Mouse (Mus musculus) limb, embryonic 12.5 days (tissue): Measurements from ENCODE around the gene Zfp426. TPM values are rescaled to one million over a fixed set of nuclear protein-coding genes. Genes with fewer than 3 reads are reported as not detected.

Experiments used
- ATAC-seq: fragments of 200-750 bp; cut with Nextera tagmentation; 2 replicates; pipeline ENCODE4 v1.8.0; 2017; ENCODE audit warnings: low read depth, moderate TSS enrichment; ENCODE audit not compliant: insufficient number of reproducible peaks, insufficient read depth, low FRiP score, low TSS enrichment
- H3K27ac ChIP-seq: fragments of 300-500 bp; sonication (generic); 2 replicates; pipeline ENCODE4 v1.5.1; 2016; ENCODE audit warnings: mild to moderate bottlenecking, moderate library complexity
- H3K27me3 ChIP-seq: fragments of 300-500 bp; sonication (generic); 2 replicates; pipeline ENCODE4 v1.6.1; 2016; ENCODE audit warnings: mild to moderate bottlenecking, moderate library complexity
- H3K36me3 ChIP-seq: fragments of 300-500 bp; sonication (generic); 2 replicates; pipeline ENCODE4 v1.6.1; 2016; ENCODE audit warnings: mild to moderate bottlenecking, moderate library complexity
- H3K4me1 ChIP-seq: fragments of 300-500 bp; sonication (generic); replicated peaks from 2 replicates; pipeline ENCODE4 v1.6.1; 2016
- H3K4me2 ChIP-seq: fragments of 300-500 bp; sonication (generic); 2 replicates; pipeline ENCODE4 v1.6.1; 2016; ENCODE audit warnings: mild to moderate bottlenecking, moderate library complexity
- H3K4me3 ChIP-seq: fragments of 300-500 bp; sonication (generic); replicated peaks from 2 replicates; pipeline ENCODE4 v1.5.1; 2016; ENCODE audit warnings: mild to moderate bottlenecking
- H3K9ac ChIP-seq: fragments of 300-500 bp; sonication (generic); replicated peaks from 2 replicates; pipeline ENCODE4 v1.6.1; 2016; ENCODE audit warnings: mild to moderate bottlenecking, moderate library complexity
- H3K9me3 ChIP-seq: fragments of 300-500 bp; sonication (generic); 2 replicates; pipeline ENCODE4 v1.6.1; 2016; ENCODE audit warnings: mild to moderate bottlenecking, moderate library complexity
- WGBS: fragments of 180-500 bp; shearing (Covaris S2); methylation state at CpG from one replicate; pipeline ENCODE4 v1.1.7; 2016; 5-methylcytosine and 5-hydroxymethylcytosine counted together
- polyA plus RNA-seq: library from polyadenylated mRNA; unstranded; fragments of >200 nt; fragmentation: Nextera tagmentation; extraction: Ambion mirVana; gene quantifications from 2 replicates; pipeline ENCODE4 v1.2.1, GENCODE M21; 2016

Zfp426 gene
- polyA plus RNA-seq, result 21.4 and 22.8 TPM in 2 replicates

GRCm38 (mm10) chr9:20492527-20493233 lies at the start of gene Zfp426:
Gene Zfp426 (minus strand): TSS chr9:20492746.
- peak within 1 kb of the TSS; percentile 86 for H3K9ac ChIP-seq
- H3K4me3 ChIP-seq, result peak within 1 kb of the TSS; percentile 85
- under 1% methylated on average over 40 of the region's 40 CpGs for WGBS
- H3K9me3 ChIP-seq, result no peaks in the 10 kb centered on the region
- peak within 1 kb of the TSS; percentile 74 for H3K4me2 ChIP-seq
- ATAC-seq, result peak; percentile 94
- peak within 1 kb of the TSS; percentile 97 for H3K27ac ChIP-seq
- H3K36me3 ChIP-seq, result peaks cover 30% of the 10 kb centered on the region
- H3K4me1 ChIP-seq, result peaks cover 17% of the 10 kb centered on the region
- H3K27me3 ChIP-seq, result no peaks in the 10 kb centered on the region

DNA sequence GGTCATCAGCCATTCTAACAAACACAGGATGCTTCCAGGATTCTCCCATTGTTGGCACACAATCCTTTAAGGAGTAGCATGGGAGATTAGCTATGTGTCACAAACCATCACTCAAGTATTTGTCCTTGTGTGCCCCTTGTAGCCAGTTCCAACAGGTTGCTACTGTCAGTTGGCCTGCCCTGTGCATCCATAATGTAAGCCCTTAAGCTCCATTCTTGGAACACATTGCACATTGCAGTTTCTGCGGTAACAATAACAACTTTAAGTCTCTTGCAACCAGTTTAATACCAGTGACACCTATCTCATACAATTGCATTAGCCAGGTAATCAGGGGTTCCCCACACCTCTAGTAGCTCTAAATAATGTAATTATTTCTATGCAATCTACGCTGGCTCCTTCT lies 44.1 kb upstream of the Zfp426 start:
- no peaks in the 10 kb centered on the region for H3K27me3 ChIP-seq
- H3K9ac ChIP-seq, result no peak overlapping the region
- WGBS, result 83% methylated on average over 2 of the region's 2 CpGs
- H3K27ac ChIP-seq, result no peak overlapping the region
- no peaks in the 10 kb centered on the region for H3K36me3 ChIP-seq
- no peaks in the 10 kb centered on the region for H3K9me3 ChIP-seq
- H3K4me3 ChIP-seq, result no peak overlapping the region
- H3K4me1 ChIP-seq, result no peaks in the 10 kb centered on the region
- ATAC-seq, result no peak
- no peak overlapping the region for H3K4me2 ChIP-seq

GRCm38 (mm10) chr9:20534326-20534926 lies 41.9 kb upstream of the Zfp426 start:
- Histone ChIP-seq H3K9me3 (no peaks in the 10 kb centered on the region), H3K4me1 (no peaks in the 10 kb centered on the region), H3K4me2 (no peak overlapping the region), H3K27me3 (no peaks in the 10 kb centered on the region), H3K9ac (no peak overlapping the region), H3K36me3 (no peaks in the 10 kb centered on the region), H3K4me3 (no peak overlapping the region), H3K27ac (no peak overlapping the region)
- ATAC-seq, result no peak
- WGBS, result 81% methylated on average over 8 of the region's 8 CpGs

DNA sequence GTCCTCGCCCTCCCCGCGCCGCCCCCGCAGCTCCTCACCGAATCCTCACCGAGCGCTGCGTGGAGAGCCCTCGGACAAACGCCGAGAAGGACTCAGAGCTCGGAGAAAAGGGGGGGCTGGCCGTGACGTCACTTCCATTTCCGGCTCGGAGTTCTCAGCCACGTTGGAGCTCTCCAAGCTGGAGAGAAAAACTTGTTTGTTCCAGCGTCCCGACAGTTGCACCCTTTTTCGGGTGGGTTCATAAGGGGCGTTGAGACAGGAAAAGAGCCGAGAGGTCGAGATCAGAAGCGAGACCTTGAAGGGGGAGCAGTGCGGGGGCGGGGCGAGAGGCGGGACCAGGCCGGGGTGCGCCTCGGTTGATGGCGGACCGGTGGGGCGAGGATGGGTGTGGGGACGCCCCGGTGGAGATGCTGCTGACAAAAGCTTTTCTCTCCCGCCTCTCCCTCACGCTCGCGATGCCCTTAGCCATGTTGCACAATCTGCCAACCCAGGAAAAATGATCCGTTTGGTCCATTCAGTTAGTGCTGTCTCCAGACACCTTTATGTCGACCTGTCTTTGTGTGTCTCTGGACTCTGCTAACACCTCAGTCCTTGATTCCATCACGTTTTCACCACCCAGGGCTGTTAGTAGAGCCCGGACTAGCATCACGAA lies 28.9 kb upstream of the Zfp426 start, which contains the start of gene Zfp266:
Gene Zfp266, minus strand, starts transcription at position 112 of the 652 bp plus-strand sequence.
- Histone ChIP-seq H3K9me3 (no peaks in the 10 kb centered on the region), H3K9ac (peak within 1 kb of the TSS; percentile 96), H3K4me2 (peak within 1 kb of the TSS; percentile 65), H3K4me3 (peak within 1 kb of the TSS; percentile 82), H3K36me3 (peaks cover 28% of the 10 kb centered on the region), H3K27me3 (no peaks in the 10 kb centered on the region), H3K4me1 (peaks cover 18% of the 10 kb centered on the region), H3K27ac (peak within 1 kb of the TSS; percentile 99)
- WGBS, result under 1% methylated on average over 46 of the region's 46 CpGs
- peak; percentile 90 for ATAC-seq

- Histone ChIP-seq H3K9me3 (no peaks in the 10 kb centered on the region), H3K9ac (peak overlapping the region; percentile 96), H3K4me3 (peak overlapping the region; percentile 82), H3K27ac (peak overlapping the region; percentile 99), H3K4me1 (peaks cover 18% of the 10 kb centered on the region), H3K27me3 (no peaks in the 10 kb centered on the region), H3K4me2 (peak overlapping the region; percentile 64), H3K36me3 (peaks cover 35% of the 10 kb centered on the region)
- WGBS, result under 1% methylated on average over 17 of the region's 17 CpGs
- no peak for ATAC-seq
These were observed 28.1 kb upstream of the Zfp426 start for GRCm38 (mm10) chr9:20520531-20521210.

DNA sequence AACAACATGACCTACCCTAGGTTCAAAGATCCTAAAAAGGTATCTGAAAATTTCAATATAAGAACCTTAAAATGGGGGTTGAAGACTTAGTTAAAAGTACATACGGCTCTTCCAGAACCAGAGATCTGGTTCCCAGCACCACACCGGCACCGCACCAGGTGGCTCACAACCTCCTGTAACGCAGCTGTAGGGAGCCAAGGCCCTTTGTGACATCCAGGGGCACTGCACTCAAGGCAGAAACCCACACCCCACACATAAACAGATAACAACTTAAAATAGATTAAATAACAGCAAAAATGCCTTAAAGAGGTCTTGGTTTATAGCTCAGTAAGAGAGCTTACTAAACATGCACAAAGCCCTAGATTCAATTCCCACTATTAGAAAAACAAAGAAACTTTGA lies 27.4 kb upstream of the Zfp426 start:
- H3K9ac ChIP-seq, result peak overlapping the region; percentile 50; the same call in 1 of the 2 replicates
- H3K27ac ChIP-seq, result no peak overlapping the region
- no peaks in the 10 kb centered on the region for H3K27me3 ChIP-seq
- peak overlapping the region; percentile 82 for H3K4me3 ChIP-seq
- peaks cover 42% of the 10 kb centered on the region for H3K36me3 ChIP-seq
- no peaks in the 10 kb centered on the region for H3K9me3 ChIP-seq
- 17% methylated on average over 4 of the region's 4 CpGs for WGBS
- peaks cover 18% of the 10 kb centered on the region for H3K4me1 ChIP-seq
- no peak for ATAC-seq
- peak overlapping the region; percentile 65 for H3K4me2 ChIP-seq

DNA sequence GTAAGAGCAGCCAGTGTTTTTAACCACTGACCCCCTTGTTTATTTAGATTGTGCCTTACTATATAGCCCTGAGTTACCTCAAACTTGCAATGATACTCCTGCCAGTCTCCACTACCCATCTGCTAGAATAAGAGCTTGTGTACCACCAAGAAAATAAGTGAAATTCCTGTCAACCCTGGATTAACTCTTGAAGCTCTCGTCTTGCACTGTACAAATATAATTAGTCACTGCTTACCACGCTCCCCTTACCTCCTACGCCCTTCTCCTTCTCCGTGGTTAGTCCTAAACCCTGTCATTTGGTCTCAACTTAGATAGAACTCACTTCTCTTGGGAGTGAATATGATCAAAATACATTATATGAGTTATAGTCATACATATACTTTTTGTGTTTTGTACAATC lies 26.2 kb upstream of the Zfp426 start:
- Histone ChIP-seq H3K4me1 (peaks cover 18% of the 10 kb centered on the region), H3K4me2 (peak overlapping the region; percentile 65), H3K9me3 (no peaks in the 10 kb centered on the region), H3K27me3 (no peaks in the 10 kb centered on the region), H3K36me3 (peaks cover 55% of the 10 kb centered on the region), H3K4me3 (no peak overlapping the region), H3K9ac (no peak overlapping the region), H3K27ac (no peak overlapping the region)
- ATAC-seq, result no peak
- 91% methylated on average over 4 of the region's 4 CpGs for WGBS

DNA sequence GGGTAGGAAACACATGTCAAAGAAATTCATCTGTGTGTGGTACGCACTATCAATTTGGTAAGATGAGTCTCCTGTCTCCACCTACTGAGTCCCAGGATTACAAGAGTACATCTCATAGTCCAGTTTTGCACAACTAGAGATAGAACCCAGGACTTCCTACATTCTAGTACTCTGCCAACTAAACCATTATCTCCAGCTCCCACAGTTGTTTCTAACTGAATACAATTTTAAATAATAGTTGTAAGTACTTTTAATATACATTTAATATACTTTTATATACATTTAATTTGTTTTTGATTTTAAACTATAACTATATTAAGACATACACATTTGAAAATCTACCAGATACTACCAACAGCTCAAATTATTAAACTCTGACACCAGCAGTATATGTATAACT lies 25.2 kb upstream of the Zfp426 start:
- peaks cover 65% of the 10 kb centered on the region for H3K36me3 ChIP-seq

DNA sequence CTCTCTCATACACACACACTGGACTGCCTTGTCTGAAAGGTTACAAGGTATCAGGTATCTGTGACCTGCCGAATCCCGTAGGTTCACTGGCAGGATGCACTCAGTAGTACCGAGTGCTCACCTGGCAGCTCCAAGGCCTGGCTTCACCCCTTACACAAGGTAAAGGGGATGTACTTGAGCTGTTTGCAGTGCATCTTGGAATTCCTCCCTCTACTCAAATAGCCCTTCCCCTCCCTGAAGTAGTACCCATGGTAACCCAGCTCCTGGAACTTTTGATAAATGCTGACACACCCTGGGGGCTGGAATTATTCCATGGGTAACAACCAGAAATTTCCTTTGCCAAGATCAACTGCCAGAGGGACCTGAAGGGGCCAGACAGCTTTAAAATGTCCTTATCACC lies 21.5 kb upstream of the Zfp426 start:
- H3K9ac ChIP-seq, result no peak overlapping the region

More for the DNA sequence above, 25.2 kb upstream of the Zfp426 start:
- no peak overlapping the region for H3K4me2 ChIP-seq
- no peaks in the 10 kb centered on the region for H3K27me3 ChIP-seq
- H3K4me3 ChIP-seq, result no peak overlapping the region
- no peaks in the 10 kb centered on the region for H3K9me3 ChIP-seq
- no peak for ATAC-seq
- H3K9ac ChIP-seq, result no peak overlapping the region
- WGBS, result 95% methylated on average over 1 of the region's 1 CpGs
- no peak overlapping the region for H3K27ac ChIP-seq
- H3K4me1 ChIP-seq, result peaks cover 18% of the 10 kb centered on the region

GRCm38 (mm10) chr9:20512714-20513113 lies 20.2 kb upstream of the Zfp426 start:
- H3K27ac ChIP-seq, result no peak overlapping the region
- H3K36me3 ChIP-seq, result peaks cover 84% of the 10 kb centered on the region
- H3K4me1 ChIP-seq, result no peaks in the 10 kb centered on the region
- H3K9me3 ChIP-seq, result no peaks in the 10 kb centered on the region
- no peak overlapping the region for H3K4me2 ChIP-seq
- WGBS, result 91% methylated on average over 8 of the region's 8 CpGs
- no peak for ATAC-seq
- no peak overlapping the region for H3K9ac ChIP-seq
- no peak overlapping the region for H3K4me3 ChIP-seq
- H3K27me3 ChIP-seq, result no peaks in the 10 kb centered on the region

More for the DNA sequence above, 21.5 kb upstream of the Zfp426 start:
- Histone ChIP-seq H3K4me2 (no peak overlapping the region), H3K27ac (no peak overlapping the region), H3K4me3 (no peak overlapping the region), H3K4me1 (peaks cover 8% of the 10 kb centered on the region), H3K27me3 (no peaks in the 10 kb centered on the region), H3K36me3 (peaks cover 92% of the 10 kb centered on the region), H3K9me3 (no peaks in the 10 kb centered on the region)
- ATAC-seq, result no peak
- 93% methylated on average over 3 of the region's 3 CpGs for WGBS

GRCm38 (mm10) chr9:20511645-20512044 lies 19.1 kb upstream of the Zfp426 start:
- WGBS, result 90% methylated on average over 4 of the region's 4 CpGs
- peaks cover 85% of the 10 kb centered on the region for H3K36me3 ChIP-seq
- no peak overlapping the region for H3K9ac ChIP-seq
- no peak overlapping the region for H3K4me3 ChIP-seq
- no peaks in the 10 kb centered on the region for H3K9me3 ChIP-seq
- no peak overlapping the region for H3K27ac ChIP-seq
- H3K27me3 ChIP-seq, result no peaks in the 10 kb centered on the region
- H3K4me1 ChIP-seq, result no peaks in the 10 kb centered on the region
- H3K4me2 ChIP-seq, result no peak overlapping the region
- no peak for ATAC-seq
